Mouse (Mus musculus): ENCODE data around the gene Kcnc4.

Gene Kcnc4

GRCm38 (mm10) chr3:107458528-107459195 lies 690 bp downstream of the Kcnc4 start:
- DNase-seq (ENCODE audit: low read depth, low spot score) = peak; percentile 62

DNA sequence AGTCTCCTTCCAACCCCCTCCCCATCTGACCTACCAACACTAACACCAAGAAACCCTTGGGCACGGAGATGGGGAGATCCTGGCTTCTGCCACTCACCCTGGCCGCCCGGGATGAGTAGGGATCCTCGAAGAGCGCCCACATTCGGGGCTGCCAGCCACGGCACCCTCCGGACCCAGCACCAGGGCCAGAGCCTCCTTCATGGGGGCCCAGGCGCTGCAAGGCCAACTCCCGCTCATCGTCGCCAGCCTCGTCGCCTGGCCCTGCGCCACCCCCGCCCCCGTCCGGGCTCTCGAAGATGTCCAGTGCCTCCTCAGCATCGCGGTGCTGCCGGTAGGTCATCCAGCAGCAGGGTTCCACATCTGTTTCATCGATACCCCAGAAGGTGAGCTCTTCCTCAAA lies 1.2 kb downstream of the Kcnc4 start:
- peak; percentile 15 for DNase-seq (ENCODE audit: low read depth, low spot score)

DNA sequence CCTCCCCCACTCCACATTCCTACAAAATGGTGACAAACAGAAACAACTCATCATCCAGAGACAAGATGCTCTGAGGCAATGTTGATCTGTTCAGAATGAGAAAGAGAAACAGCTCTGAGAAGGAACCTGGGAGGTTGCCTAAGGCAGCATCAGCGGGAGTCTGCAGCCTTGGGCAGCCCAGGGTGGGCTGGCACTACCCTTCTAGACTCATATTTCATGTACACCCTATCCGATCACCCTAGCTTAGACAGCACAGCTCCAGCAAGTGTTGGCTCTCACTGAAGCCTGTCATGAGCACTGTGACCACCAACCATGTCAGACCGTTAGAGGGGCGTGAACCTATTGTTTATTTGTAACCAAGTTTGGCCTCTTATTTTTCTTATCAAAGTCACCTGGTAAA lies 5.1 kb downstream of the Kcnc4 start:
- no peak for DNase-seq (ENCODE audit: low read depth, low spot score)

DNA sequence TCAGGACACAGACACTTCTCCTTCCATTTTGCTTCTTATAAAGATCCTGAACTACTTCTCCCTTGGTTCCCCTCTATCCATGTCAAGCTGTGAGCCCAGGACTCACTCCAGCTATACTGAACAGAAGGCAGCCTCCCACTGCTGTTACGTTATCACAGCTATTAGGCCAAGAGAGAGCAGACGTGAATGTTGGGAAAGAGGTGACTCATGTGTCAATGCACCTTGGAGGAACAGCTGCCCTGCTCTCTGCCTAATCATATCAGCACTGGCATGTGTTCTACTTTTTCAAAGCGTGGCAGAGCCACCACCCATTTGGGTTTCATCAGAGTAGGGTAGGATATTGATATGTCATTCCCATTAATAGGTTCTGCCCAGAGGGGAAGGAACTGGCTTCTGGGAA lies 12.5 kb downstream of the Kcnc4 start:
- no peak for DNase-seq (ENCODE audit: low read depth, low spot score)

DNA sequence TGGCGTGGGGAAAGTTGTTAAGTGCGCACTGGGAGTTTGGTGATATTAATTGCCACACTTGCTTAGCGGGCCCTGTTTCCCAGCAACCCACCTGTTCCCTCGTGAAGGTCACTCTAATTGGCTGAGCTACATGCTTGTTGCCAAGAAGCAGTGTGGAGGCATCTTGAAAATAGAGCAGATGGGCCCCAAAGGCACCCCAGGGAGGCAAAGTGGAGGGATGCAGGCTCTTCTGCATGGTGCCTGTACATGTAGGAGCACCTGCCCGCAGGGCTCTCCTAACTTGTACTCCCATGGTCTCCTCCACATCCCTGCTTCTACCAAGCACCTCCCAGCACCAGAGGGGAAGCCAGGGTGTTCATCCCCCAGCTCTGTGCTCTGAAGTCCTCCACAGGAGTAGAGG lies 15.5 kb downstream of the Kcnc4 start:
- DNase-seq (ENCODE audit: low read depth, low spot score) = no peak

- DNase-seq (ENCODE audit: low read depth, low spot score) = no peak
Measured at GRCm38 (mm10) chr3:107442191-107442590, 17.2 kb downstream of the Kcnc4 start.

- DNase-seq (ENCODE audit: low read depth, low spot score) = no peak
Measured at GRCm38 (mm10) chr3:107441306-107441705, 18.0 kb downstream of the Kcnc4 start.

- DNase-seq (ENCODE audit: low read depth, low spot score) = no peak
Measured at GRCm38 (mm10) chr3:107439280-107439679, 20.1 kb downstream of the Kcnc4 start.

- DNase-seq (ENCODE audit: low read depth, low spot score) = no peak
Measured at GRCm38 (mm10) chr3:107437666-107438065, 21.7 kb downstream of the Kcnc4 start.

- DNase-seq (ENCODE audit: low read depth, low spot score) = no peak
Measured at GRCm38 (mm10) chr3:107436434-107436833, 22.9 kb downstream of the Kcnc4 start.

DNA sequence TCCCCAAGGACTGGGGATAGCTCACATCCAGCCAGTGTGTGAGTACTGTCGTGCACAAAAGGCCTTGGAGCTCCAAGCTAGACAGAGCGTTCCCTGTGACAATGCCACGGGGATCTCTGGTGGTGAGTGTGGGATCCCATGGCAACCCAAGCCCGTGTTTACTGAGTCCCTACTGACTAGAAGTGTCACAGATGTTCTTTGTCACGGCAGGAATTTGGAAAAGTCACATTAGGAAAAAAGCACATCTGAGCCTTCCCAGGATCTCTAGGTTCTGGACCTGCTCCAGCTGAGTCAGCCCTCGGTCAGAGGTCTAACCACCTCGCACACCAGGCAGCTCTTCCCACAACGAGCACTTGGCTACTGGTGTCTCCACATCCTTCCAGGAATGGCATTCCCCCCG lies 25.7 kb downstream of the Kcnc4 start:
- no peak for DNase-seq (ENCODE audit: low read depth, low spot score)

GRCm38 (mm10) chr3:107431268-107431667 lies 28.1 kb downstream of the Kcnc4 start:
- DNase-seq (ENCODE audit: low read depth, low spot score) = no peak

DNA sequence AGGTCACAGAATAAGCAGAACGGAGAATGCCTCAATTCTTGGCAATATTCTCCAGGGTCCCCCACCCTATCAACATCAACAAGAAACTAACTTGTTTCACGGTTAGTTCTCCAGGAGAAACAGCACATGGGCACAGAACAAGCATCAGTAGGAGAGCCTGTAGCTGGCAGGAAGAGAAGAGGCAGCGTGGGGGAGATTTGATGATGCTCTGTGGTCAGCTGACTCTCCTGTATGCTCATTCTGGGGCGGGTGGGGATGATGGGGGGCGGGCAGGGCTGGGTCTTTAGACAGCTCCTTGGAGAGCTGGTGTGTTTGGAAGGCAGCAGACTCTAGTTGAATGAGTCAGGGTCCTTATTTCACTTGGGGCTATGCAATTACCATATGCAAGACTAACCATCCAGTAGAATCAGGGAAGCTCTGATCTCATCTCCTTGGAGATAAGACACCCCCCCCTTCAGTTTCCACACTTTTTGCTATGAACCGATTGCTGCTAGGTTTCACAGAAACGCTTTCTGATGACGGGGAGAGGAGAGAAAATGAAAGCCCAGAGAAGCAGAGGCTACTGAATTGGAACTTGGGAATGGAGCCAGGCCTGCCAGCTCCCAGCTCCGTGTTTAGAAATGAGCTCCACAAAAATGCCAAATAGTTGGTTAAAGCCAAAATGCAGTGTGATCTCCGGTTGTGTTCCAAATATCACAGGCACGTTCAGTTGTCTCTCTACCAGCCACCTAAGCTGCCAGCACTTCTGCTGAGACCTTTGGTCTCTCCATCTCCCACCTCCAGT lies 34.9 kb downstream of the Kcnc4 start:
- no peak for DNase-seq (ENCODE audit: low read depth, low spot score)

DNA sequence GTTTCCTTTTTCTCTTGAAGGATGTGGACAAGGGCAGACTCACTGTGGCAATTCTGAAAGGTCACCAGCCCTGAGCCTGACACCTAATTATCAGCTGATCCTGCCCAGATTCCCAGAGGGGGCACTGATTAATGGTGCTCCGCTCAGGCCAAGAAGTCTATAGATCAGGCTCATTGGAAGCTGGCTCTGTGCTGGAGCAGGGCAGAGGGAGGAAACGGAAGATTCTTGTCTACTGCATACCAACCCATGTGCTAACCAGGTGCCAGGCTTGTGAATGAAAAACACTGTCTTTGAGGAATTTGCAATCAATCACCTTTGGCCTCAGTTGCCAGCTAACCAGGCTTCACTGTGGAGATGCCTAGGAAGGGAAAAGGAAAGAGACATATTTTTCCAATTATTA lies 39.2 kb downstream of the Kcnc4 start:
- no peak for DNase-seq (ENCODE audit: low read depth, low spot score)

GRCm38 (mm10) chr3:107417287-107417644 lies 42.1 kb downstream of the Kcnc4 start:
- DNase-seq (ENCODE audit: low read depth, low spot score) = no peak

- no peak for DNase-seq (ENCODE audit: low read depth, low spot score)
Measured at GRCm38 (mm10) chr3:107416541-107417286, 42.6 kb downstream of the Kcnc4 start.

- DNase-seq (ENCODE audit: low read depth, low spot score) = no peak
Measured at GRCm38 (mm10) chr3:107413093-107413492, 46.3 kb downstream of the Kcnc4 start.

GRCm38 (mm10) chr3:107412509-107412908 lies 46.8 kb downstream of the Kcnc4 start:
- DNase-seq (ENCODE audit: low read depth, low spot score) = no peak

GRCm38 (mm10) chr3:107411669-107412068 lies 47.7 kb downstream of the Kcnc4 start:
- DNase-seq (ENCODE audit: low read depth, low spot score) = no peak

- DNase-seq (ENCODE audit: low read depth, low spot score) = no peak
Measured at GRCm38 (mm10) chr3:107401401-107401800, 58.0 kb downstream of the Kcnc4 start.

GRCm38 (mm10) chr3:107399991-107400640 lies 59.2 kb downstream of the Kcnc4 start:
- no peak for DNase-seq (ENCODE audit: low read depth, low spot score)

DNA sequence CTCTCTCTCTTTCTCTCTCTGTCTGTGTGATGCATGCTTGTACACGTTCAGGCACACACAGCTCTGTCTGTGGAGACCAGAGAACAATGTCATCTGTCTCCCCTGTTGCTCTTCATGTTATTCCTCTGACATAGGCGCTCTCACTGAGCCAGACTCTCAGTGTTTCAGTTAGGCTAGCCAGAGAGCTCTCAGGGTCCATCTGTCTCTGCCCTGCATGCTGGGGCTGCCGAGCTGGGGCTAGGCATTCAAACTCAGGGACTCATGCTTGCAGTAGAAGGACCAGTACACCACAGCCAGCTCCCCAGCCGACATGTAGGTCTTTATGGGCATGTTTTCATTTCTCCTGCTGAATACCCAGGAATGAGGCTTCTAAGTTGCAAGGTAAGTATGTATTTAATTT lies 68.2 kb downstream of the Kcnc4 start:
- no peak for DNase-seq (ENCODE audit: low read depth, low spot score)
